9 mouse cellular contexts compared by ENCODE assay signal in genomic region chr5:113921310-113922166, GRCm38 (mm10). TPM values are rescaled to one million over a fixed set of nuclear protein-coding genes. Genes with fewer than 3 reads are reported as not detected.
DNase-seq lines count a peak whose midpoint lies in the region; ATAC-seq lines count a peak whose summit lies in the region.
"Had no signal": no experiment of that assay in that cellular context is flagged by ENCODE, and none has a peak within 500 bp of the region (broad histone marks: within the 10 kb centered on the region; RNA-seq: fewer than 3 reads in every experiment).

No protein-coding gene starts in this region.

- H3K27ac ChIP-seq in embryonic facial prominence, embryonic 14.5 days (replicated peaks; ENCODE audit: low read depth, low read length) = no peak overlapping the region; the same call in 1 of the 2 replicates
- no peak overlapping the region for H3K27ac ChIP-seq in limb, embryonic 11.5 days (replicated peaks; ENCODE audit: low read depth, low read length)

- no peak overlapping the region for H3K4me3 ChIP-seq in embryonic facial prominence, embryonic 14.5 days (ENCODE audit: low read depth, low read length)
- no peak overlapping the region for H3K4me3 ChIP-seq in limb, embryonic 11.5 days (ENCODE audit: low read depth, low read length)

- no peak overlapping the region for H3K4me2 ChIP-seq in embryonic facial prominence, embryonic 14.5 days (ENCODE audit: low read depth, low read length)
- H3K4me2 ChIP-seq in limb, embryonic 11.5 days (ENCODE audit: low read depth, severe bottlenecking) = no peak overlapping the region

- 15% methylated on average over 6 of the region's 6 CpGs for WGBS in embryonic facial prominence, embryonic 14.5 days
- WGBS in limb, embryonic 11.5 days = 17% methylated on average over 6 of the region's 6 CpGs

- H3K9ac ChIP-seq in embryonic facial prominence, embryonic 14.5 days (ENCODE audit: low read depth, low read length) = no peak overlapping the region
- 0 out of 2 replicates have a peak overlapping the region, but pooled peaks have one; percentile 27 for H3K9ac ChIP-seq in limb, embryonic 11.5 days (ENCODE audit: low read length)

- no peaks in the 10 kb centered on the region for H3K36me3 ChIP-seq in embryonic facial prominence, embryonic 14.5 days (ENCODE audit: control insufficient read depth, insufficient read depth, low read length)
- no peaks in the 10 kb centered on the region for H3K36me3 ChIP-seq in limb, embryonic 11.5 days (ENCODE audit: control insufficient read depth, insufficient read depth, low read length)
- H3K36me3 ChIP-seq: G1E had no signal

- DNase-seq in lung, postnatal 10 days = peak; percentile 56
- no peak for DNase-seq in lung, postnatal 25 days (ENCODE audit: low spot score)
- peak; percentile 50 for DNase-seq in embryonic facial prominence, embryonic 14.5 days (ENCODE audit: low spot score)
- no peak for DNase-seq in limb, embryonic 11.5 days (ENCODE audit: low spot score)
- DNase-seq in retina, postnatal 1 day = peak; percentile 80
- no peak for DNase-seq in right cerebral cortex, adult 18-20 months
- DNase-seq in frontal cortex, postnatal 36 days (ENCODE audit: low spot score in 2 of 2) = no peak
- DNase-seq in testis, postnatal 10 days (ENCODE audit: low spot score) = no peak

- ATAC-seq in embryonic facial prominence, embryonic 14.5 days (ENCODE audit: low read depth) = peak; percentile 66; the same call in 1 of the 2 replicates
- no peak for ATAC-seq in limb, embryonic 11.5 days (ENCODE audit: insufficient number of reproducible peaks, low FRiP score, low TSS enrichment, low read depth)

- H3K9me3 ChIP-seq in embryonic facial prominence, embryonic 14.5 days (ENCODE audit: control insufficient read depth, low read length) = no peaks in the 10 kb centered on the region
- no peaks in the 10 kb centered on the region for H3K9me3 ChIP-seq in limb, embryonic 11.5 days (ENCODE audit: control insufficient read depth, low read length)
- H3K9me3 ChIP-seq: G1E had no signal

- H3K27me3 ChIP-seq in embryonic facial prominence, embryonic 14.5 days (replicated peaks; ENCODE audit: control insufficient read depth, insufficient read depth, low read length) = no peaks in the 10 kb centered on the region
- no peaks in the 10 kb centered on the region for H3K27me3 ChIP-seq in limb, embryonic 11.5 days (ENCODE audit: control insufficient read depth, insufficient read depth, low read length)

- H3K4me1 ChIP-seq in embryonic facial prominence, embryonic 14.5 days (ENCODE audit: control insufficient read depth, insufficient read depth, low read length) = 0 out of 2 replicates have a peak, but pooled peaks cover 4% of the 10 kb centered on the region
- peaks cover 14% of the 10 kb centered on the region; the same call in 1 of the 2 replicates for H3K4me1 ChIP-seq in limb, embryonic 11.5 days (ENCODE audit: control insufficient read depth, insufficient read depth, low read length)

RNA-seq across cellular contexts. Expression of gene Coro1c, which starts 13.0 kb away (rescaled TPM):
- polyA plus RNA-seq in embryonic facial prominence, embryonic 14.5 days (2014; fragmentation: Nextera tagmentation; extraction: Ambion mirVana) = 96.9 and 103 TPM in 2 replicates
- 94.9 and 107 TPM in 2 replicates for polyA plus RNA-seq in limb, embryonic 11.5 days (2014; fragmentation: Nextera tagmentation; extraction: Ambion mirVana)

Comparison
In these comparisons a context has a peak if more than half of its experiments do, and no peak if none do; other contexts are left out.
1. DNase-seq: peak in lung, postnatal 10 days (single experiment), embryonic facial prominence, embryonic 14.5 days (single experiment) and retina, postnatal 1 day (single experiment); none in lung, postnatal 25 days (single experiment), limb, embryonic 11.5 days (single experiment), right cerebral cortex, adult 18-20 months (single experiment), frontal cortex, postnatal 36 days (0 of 2) and testis, postnatal 10 days (single experiment).